Mouse (Mus musculus): ENCODE results near the gene E2f3.

DNA sequence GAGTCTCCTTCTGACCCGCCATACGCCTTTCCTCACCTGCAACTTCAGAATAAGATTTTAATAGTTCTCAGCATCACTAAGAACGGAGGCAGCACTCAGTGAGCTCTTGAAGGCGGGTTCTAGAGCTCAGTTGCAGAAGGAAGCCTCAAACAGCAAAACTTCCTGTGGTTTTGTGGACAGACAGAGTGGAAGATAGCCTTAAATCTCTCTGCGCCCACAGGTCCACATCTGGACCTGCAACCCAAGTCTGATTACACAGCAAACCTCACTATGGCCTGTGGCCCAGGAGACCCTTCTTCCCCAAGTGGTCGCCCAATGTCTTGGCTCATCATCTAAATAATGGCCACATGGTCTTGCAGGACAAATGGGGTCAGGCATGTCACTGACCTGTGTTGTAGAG, 21.8 kb downstream of the E2f3 start:
- TF ChIP-seq POLR2A (IDR thresholded peaks at IDR 0.05; ENCODE audit: borderline replicate concordance, low read depth, low read length) (no peak), CTCF (IDR thresholded peaks at IDR 0.05; ENCODE audit: low read depth, low read length) (no peak)

All from bone marrow macrophage, adult 2 months (primary cell).